Mouse (Mus musculus): Measurements from ENCODE around the gene Cftr. TPM values are rescaled to one million over a fixed set of nuclear protein-coding genes. Genes with fewer than 3 reads are reported as not detected.

The Cftr gene
- total RNA-seq (2021) = not detected
- long read RNA-seq, experiment 1 = 0 reads
- long read RNA-seq, experiment 2 = 0 reads

- no peak for DNase-seq
- intact Hi-C loops (cut with DNase I) = no loop called here
Observed at GRCm38 (mm10) chr6:18170311-18170922, at the start of gene Cftr. Gene Cftr (plus strand): TSS chr6:18170687.

GRCm38 (mm10) chr6:18127206-18127983 lies 43.1 kb upstream of the Cftr start:
- intact Hi-C loops (cut with DNase I) = no loop called here
- DNase-seq = no peak

GRCm38 (mm10) chr6:18128059-18128458 lies 42.4 kb upstream of the Cftr start:
- intact Hi-C loops (cut with DNase I) = no loop called here
- no peak for DNase-seq

GRCm38 (mm10) chr6:18135246-18135645 lies 35.2 kb upstream of the Cftr start:
- no peak for DNase-seq
- intact Hi-C loops (cut with DNase I) = no loop called here

- intact Hi-C loops (cut with DNase I) = no loop called here
- DNase-seq = no peak
Observed at GRCm38 (mm10) chr6:18153031-18153430, 17.5 kb upstream of the Cftr start.

- intact Hi-C loops (cut with DNase I) = no loop called here
- no peak for DNase-seq
Observed at GRCm38 (mm10) chr6:18169618-18170017, 869 bp upstream of the Cftr start.

- intact Hi-C loops (cut with DNase I) = no loop called here
- DNase-seq = no peak
Observed at GRCm38 (mm10) chr6:18171614-18172013, 1.1 kb downstream of the Cftr start.

GRCm38 (mm10) chr6:18177509-18177908 lies 7.0 kb downstream of the Cftr start:
- DNase-seq = no peak
- intact Hi-C loops (cut with DNase I) = no loop called here

- DNase-seq = no peak
- intact Hi-C loops (cut with DNase I) = no loop called here
Observed at GRCm38 (mm10) chr6:18180665-18181064, 10.2 kb downstream of the Cftr start.

GRCm38 (mm10) chr6:18182903-18183302 lies 12.4 kb downstream of the Cftr start:
- no peak for DNase-seq
- intact Hi-C loops (cut with DNase I) = no loop called here

- intact Hi-C loops (cut with DNase I) = no loop called here
- DNase-seq = no peak
Observed at GRCm38 (mm10) chr6:18220691-18221090, 50.2 kb downstream of the Cftr start.

GRCm38 (mm10) chr6:18223206-18223605 lies 52.7 kb downstream of the Cftr start:
- intact Hi-C loops (cut with DNase I) = no loop called here
- DNase-seq = no peak

- intact Hi-C loops (cut with DNase I) = no loop called here
- no peak for DNase-seq
Observed at GRCm38 (mm10) chr6:18225157-18225556, 54.7 kb downstream of the Cftr start.

- intact Hi-C loops (cut with DNase I) = no loop called here
- DNase-seq = no peak
Observed at GRCm38 (mm10) chr6:18246495-18246894, 76.0 kb downstream of the Cftr start.

- intact Hi-C loops (cut with DNase I) = no loop called here
- DNase-seq = no peak
Observed at GRCm38 (mm10) chr6:18247891-18248463, 77.5 kb downstream of the Cftr start.

GRCm38 (mm10) chr6:18248464-18248863 lies 78.0 kb downstream of the Cftr start:
- no peak for DNase-seq
- intact Hi-C loops (cut with DNase I) = no loop called here

GRCm38 (mm10) chr6:18254586-18254985 lies 84.1 kb downstream of the Cftr start:
- intact Hi-C loops (cut with DNase I) = no loop called here
- no peak for DNase-seq

- intact Hi-C loops (cut with DNase I) = no loop called here
- no peak for DNase-seq
Observed at GRCm38 (mm10) chr6:18270983-18271382, 100.5 kb downstream of the Cftr start.

GRCm38 (mm10) chr6:18300781-18301180 lies 130.3 kb downstream of the Cftr start:
- intact Hi-C loops (cut with DNase I) = no loop called here
- no peak for DNase-seq

GRCm38 (mm10) chr6:18302105-18302504 lies 131.6 kb downstream of the Cftr start:
- intact Hi-C loops (cut with DNase I) = no loop called here
- no peak for DNase-seq

GRCm38 (mm10) chr6:18303228-18303627 lies 132.7 kb downstream of the Cftr start:
- intact Hi-C loops (cut with DNase I) = no loop called here

GRCm38 (mm10) chr6:18305130-18305529 lies 134.6 kb downstream of the Cftr start:
- DNase-seq = no peak
- intact Hi-C loops (cut with DNase I) = no loop called here

More at GRCm38 (mm10) chr6:18303228-18303627, 132.7 kb downstream of the Cftr start:
- no peak for DNase-seq
